Mouse (Mus musculus) liver, embryonic 14.5 days (tissue): ENCODE results near the gene Tuba4a.

Source experiments
- CTCF ChIP-seq: IDR thresholded peaks from 2 replicates; pipeline ENCODE4 v1.5.1; 2016; ENCODE audit warnings: antibody characterized with exemption, low read depth, control low read depth
- EP300 ChIP-seq: IDR thresholded peaks from 2 replicates; pipeline ENCODE4 v1.6.1; 2016; ENCODE audit warnings: antibody characterized with exemption, low read depth

- TF ChIP-seq CTCF (no peak), EP300 (no peak)
Observed at GRCm38 (mm10) chr1:75191258-75191621, 28.4 kb downstream of the Tuba4a start.
